Mouse (Mus musculus): ENCODE measurements around the gene Slc18a2. TPM values are rescaled to one million over a fixed set of nuclear protein-coding genes. Genes with fewer than 3 reads are reported as not detected.

The Slc18a2 gene
- polyA plus RNA-seq, 1 experiment from 2014 or later = 4.6 TPM

- peak overlapping the region; percentile 94 for H3K4me3 ChIP-seq (ENCODE audit: low read depth, low read length)
- peak overlapping the region; percentile 95 for H3K4me2 ChIP-seq (replicated peaks; ENCODE audit: low read depth)
- H3K36me3 ChIP-seq (ENCODE audit: control insufficient read depth, insufficient read depth, low read length) = no peaks in the 10 kb centered on the region
- TF ChIP-seq EP300 (optimal IDR thresholded peaks at IDR 0.05) (no peak), CTCF (IDR thresholded peaks at IDR 0.05; ENCODE audit: low read depth) (no peak)
- H3K27me3 ChIP-seq (ENCODE audit: control insufficient read depth, insufficient read depth, low read length) = no peaks in the 10 kb centered on the region
- H3K27ac ChIP-seq (replicated peaks) = peak overlapping the region; percentile 90; the same call in 1 of the 2 replicates
- no peaks in the 10 kb centered on the region for H3K9me3 ChIP-seq (ENCODE audit: control insufficient read depth, low read length)
- DNase-seq (ENCODE audit: low spot score) = peak; percentile 38
- H3K9ac ChIP-seq (ENCODE audit: low read length) = peak overlapping the region; percentile 88
- H3K4me1 ChIP-seq (replicated peaks; ENCODE audit: control insufficient read depth, insufficient read depth) = no peaks in the 10 kb centered on the region; the same call in 1 of the 2 replicates
- ATAC-seq (ENCODE audit: low FRiP score, low TSS enrichment) = peak; percentile 16; the same call in 1 of the 2 replicates
- 0% methylated on average over 14 of the region's 14 CpGs for WGBS
These were observed 83.6 kb downstream of the Slc18a2 start for GRCm38 (mm10) chr19:59344304-59344711.

- peak overlapping the region; percentile 95 for H3K4me2 ChIP-seq (replicated peaks; ENCODE audit: low read depth)
- TF ChIP-seq EP300 (optimal IDR thresholded peaks at IDR 0.05) (no peak), CTCF (IDR thresholded peaks at IDR 0.05; ENCODE audit: low read depth) (peak; percentile 53; the same call in 1 of the 2 replicates)
- no peaks in the 10 kb centered on the region; the same call in 1 of the 2 replicates for H3K4me1 ChIP-seq (replicated peaks; ENCODE audit: control insufficient read depth, insufficient read depth)
- no peaks in the 10 kb centered on the region for H3K9me3 ChIP-seq (ENCODE audit: control insufficient read depth, low read length)
- no peaks in the 10 kb centered on the region for H3K27me3 ChIP-seq (ENCODE audit: control insufficient read depth, insufficient read depth, low read length)
- peak overlapping the region; percentile 88 for H3K9ac ChIP-seq (ENCODE audit: low read length)
- DNase-seq (ENCODE audit: low spot score) (peak; percentile 73), ATAC-seq (ENCODE audit: low FRiP score, low TSS enrichment) (peak; percentile 65)
- no peaks in the 10 kb centered on the region for H3K36me3 ChIP-seq (ENCODE audit: control insufficient read depth, insufficient read depth, low read length)
- peak overlapping the region; percentile 94 for H3K4me3 ChIP-seq (ENCODE audit: low read depth, low read length)
- H3K27ac ChIP-seq (replicated peaks) = peak overlapping the region; percentile 90
- 0% methylated on average over 46 of the region's 70 CpGs for WGBS
These were observed 84.5 kb downstream of the Slc18a2 start for GRCm38 (mm10) chr19:59345081-59345657.

Other genes with a start within 250 kb of the Slc18a2 start
- 13.4 and 14.6 TPM in 2 replicates for gene Shtn1, start 184.8 kb upstream of the Slc18a2 start, polyA plus RNA-seq (2015; fragmentation: Nextera tagmentation; extraction: Ambion mirVana)
- not detected in 2 replicates for gene Vax1, start 90.8 kb upstream of the Slc18a2 start, polyA plus RNA-seq (2015; fragmentation: Nextera tagmentation; extraction: Ambion mirVana)
- gene Kcnk18, start 41.7 kb upstream of the Slc18a2 start, polyA plus RNA-seq (2015; fragmentation: Nextera tagmentation; extraction: Ambion mirVana) = 0.04 TPM in 1 of 2 replicates, not detected in the other
- gene Rps12-ps3, start 61.4 kb downstream of the Slc18a2 start, polyA plus RNA-seq (2015; fragmentation: Nextera tagmentation; extraction: Ambion mirVana) = 13.0 and 25.1 TPM in 2 replicates
- 4.4 and 4.8 TPM in 2 replicates for gene Pdzd8, start 84.9 kb downstream of the Slc18a2 start, polyA plus RNA-seq (2015; fragmentation: Nextera tagmentation; extraction: Ambion mirVana)
- 0.05 and 0.08 TPM in 2 replicates for gene Emx2, start 197.5 kb downstream of the Slc18a2 start, polyA plus RNA-seq (2015; fragmentation: Nextera tagmentation; extraction: Ambion mirVana)